Mouse (Mus musculus) heart, embryonic 12.5 days (tissue): ENCODE data around the gene Col8a2. TPM values are rescaled to one million over a fixed set of nuclear protein-coding genes. Genes with fewer than 3 reads are reported as not detected.

ENCODE experiments used
- ATAC-seq: fragments of 200-750 bp; cut with Nextera tagmentation; 2 replicates; pipeline ENCODE4 v1.8.0; 2017; ENCODE audit warnings: moderate TSS enrichment, moderate library complexity; ENCODE audit not compliant: insufficient number of reproducible peaks, low FRiP score
- H3K27ac ChIP-seq: fragments of 300-500 bp; sonication (generic); 2 replicates; pipeline ENCODE4 v1.5.1; 2016; ENCODE audit warnings: mild to moderate bottlenecking, moderate library complexity; ENCODE audit not compliant: poor library complexity, severe bottlenecking
- H3K27me3 ChIP-seq: fragments of 300-500 bp; sonication (generic); replicated peaks from 2 replicates; pipeline ENCODE4 v1.6.1; 2016; ENCODE audit warnings: mild to moderate bottlenecking, moderate library complexity
- H3K36me3 ChIP-seq: fragments of 300-500 bp; sonication (generic); 2 replicates; pipeline ENCODE4 v1.6.1; 2016; ENCODE audit warnings: mild to moderate bottlenecking, moderate library complexity
- H3K4me1 ChIP-seq: fragments of 300-500 bp; sonication (generic); replicated peaks from 2 replicates; pipeline ENCODE4 v1.6.1; 2016; ENCODE audit warnings: mild to moderate bottlenecking
- H3K4me2 ChIP-seq: fragments of 300-500 bp; sonication (generic); 2 replicates; pipeline ENCODE4 v1.6.1; 2016; ENCODE audit warnings: mild to moderate bottlenecking, moderate library complexity
- H3K4me3 ChIP-seq: fragments of 300-500 bp; sonication (generic); 2 replicates; pipeline ENCODE4 v1.5.1; 2016; ENCODE audit warnings: mild to moderate bottlenecking
- H3K9ac ChIP-seq: fragments of 300-500 bp; sonication (generic); 2 replicates; pipeline ENCODE4 v1.6.1; 2016; ENCODE audit warnings: mild to moderate bottlenecking, moderate library complexity
- H3K9me3 ChIP-seq: fragments of 300-500 bp; sonication (generic); replicated peaks from 2 replicates; pipeline ENCODE4 v1.6.1; 2016; ENCODE audit warnings: mild to moderate bottlenecking, moderate library complexity
- WGBS: fragments of 180-500 bp; shearing (Covaris S2); methylation state at CpG from one replicate; pipeline ENCODE4 v1.1.7; 2016; 5-methylcytosine and 5-hydroxymethylcytosine counted together
- polyA plus RNA-seq: library from polyadenylated mRNA; unstranded; fragments of >200 nt; fragmentation: Nextera tagmentation; extraction: Ambion mirVana; gene quantifications from 2 replicates; pipeline ENCODE4 v1.2.1, GENCODE M21; 2016

The Col8a2 gene
- polyA plus RNA-seq, 1 experiment from 2014 or later: 4.9 TPM

GRCm38 (mm10) chr4:126360069-126360468 lies 73.5 kb downstream of the Col8a2 start:
- H3K36me3 ChIP-seq: peaks cover 55% of the 10 kb centered on the region
- H3K27me3 ChIP-seq: no peaks in the 10 kb centered on the region
- no peaks in the 10 kb centered on the region for H3K4me1 ChIP-seq
- peaks cover 4% of the 10 kb centered on the region for H3K9me3 ChIP-seq
- no peak overlapping the region for H3K27ac ChIP-seq
- no peak for ATAC-seq
- no peak overlapping the region for H3K4me3 ChIP-seq
- no peak overlapping the region for H3K9ac ChIP-seq
- 96% methylated on average over 1 of the region's 1 CpGs for WGBS
- no peak overlapping the region for H3K4me2 ChIP-seq

Other genes starting within 250 kb of the Col8a2 start
- 142 and 146 TPM in 2 replicates for gene Mrps15, start 239.9 kb upstream of the Col8a2 start, polyA plus RNA-seq
- 5.9 and 7.7 TPM in 2 replicates for gene Oscp1, start 228.2 kb upstream of the Col8a2 start, polyA plus RNA-seq
- 36.3 and 41.2 TPM in 2 replicates for gene Lsm10, start 190.2 kb upstream of the Col8a2 start, polyA plus RNA-seq
- 35.0 and 35.2 TPM in 2 replicates for gene Stk40, start 182.8 kb upstream of the Col8a2 start, polyA plus RNA-seq
- 30.6 and 31.2 TPM in 2 replicates for gene Eva1b, start 139.0 kb upstream of the Col8a2 start, polyA plus RNA-seq
- gene Sh3d21, start 123.3 kb upstream of the Col8a2 start, polyA plus RNA-seq: 2.7 and 3.6 TPM in 2 replicates
- 177 and 191 TPM in 2 replicates for gene Thrap3, start 84.0 kb upstream of the Col8a2 start, polyA plus RNA-seq
- gene Map7d1, start 30.4 kb upstream of the Col8a2 start, polyA plus RNA-seq: 73.9 and 76.4 TPM in 2 replicates
- gene Trappc3, start 24.5 kb upstream of the Col8a2 start, polyA plus RNA-seq: 68.0 and 68.7 TPM in 2 replicates
- 37.4 and 38.8 TPM in 2 replicates for gene Adprhl2, start 34.9 kb downstream of the Col8a2 start, polyA plus RNA-seq
- 1.4 and 1.5 TPM in 2 replicates for gene Tekt2, start 38.9 kb downstream of the Col8a2 start, polyA plus RNA-seq
- gene Ago3, start 142.8 kb downstream of the Col8a2 start, polyA plus RNA-seq: 11.4 and 13.2 TPM in 2 replicates
- gene Ago1, start 181.8 kb downstream of the Col8a2 start, polyA plus RNA-seq: 2.5 and 3.0 TPM in 2 replicates
- 1.0 and 1.4 TPM in 2 replicates for gene Ago4, start 246.7 kb downstream of the Col8a2 start, polyA plus RNA-seq